Mouse (Mus musculus): ENCODE data around the gene Rtkn2. TPM values are rescaled to one million over a fixed set of nuclear protein-coding genes. Genes with fewer than 3 reads are reported as not detected.
"Not testable (repeated sequence)": the region's sequence is repeated elsewhere in the genome, so short reads cannot be mapped to it uniquely, and the experiment has no call there.

Rtkn2 gene
- total RNA-seq, 2 experiments from 2014 or later: 4.5 to 4.6 TPM

DNA sequence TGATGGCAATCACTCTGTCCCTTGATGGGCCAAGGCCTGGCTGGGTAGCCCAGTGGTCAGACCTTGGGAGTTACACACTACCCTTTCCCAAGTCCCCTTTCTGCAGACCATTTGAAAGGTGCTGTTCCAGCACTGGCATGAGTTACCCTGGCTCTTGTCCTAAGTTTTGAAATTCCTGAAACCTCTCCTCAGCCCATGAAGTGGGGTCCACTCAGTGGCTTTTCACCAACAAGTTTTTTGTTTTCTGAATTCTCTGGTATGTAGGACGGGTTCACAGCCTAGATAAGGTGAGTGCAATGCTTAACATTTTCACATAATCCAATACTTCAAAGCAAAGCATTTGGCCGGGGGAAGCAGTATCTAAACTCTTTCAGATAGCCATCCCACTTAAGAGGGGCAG is 115.8 kb downstream of the Rtkn2 start:
- intact Hi-C loops (cut with DNase I): no loop called here
- no peak for DNase-seq (ENCODE audit: low spot score in 2 of 2)

DNA sequence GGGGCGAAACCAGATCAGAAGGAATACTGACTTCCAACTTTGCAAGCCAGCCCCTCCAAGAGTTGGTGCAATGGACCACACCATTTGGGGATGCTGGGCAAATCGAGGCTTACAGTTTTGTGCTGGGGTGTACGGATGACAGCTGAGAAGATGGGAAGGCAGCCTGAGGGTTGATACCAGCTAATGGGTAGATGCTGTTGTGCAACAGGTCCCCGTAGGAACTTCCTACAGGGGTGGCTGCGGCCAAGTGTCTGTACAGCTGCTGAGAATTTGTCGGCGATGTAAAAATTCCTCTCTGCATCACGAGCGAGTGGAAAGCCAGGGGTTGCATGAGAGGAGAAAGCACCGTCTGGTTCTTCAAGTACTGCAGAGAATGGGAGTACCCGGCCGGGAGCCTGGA is 117.0 kb downstream of the Rtkn2 start:
- no peak for DNase-seq (ENCODE audit: low spot score in 2 of 2)
- intact Hi-C loops (cut with DNase I): no loop called here

- no peak for DNase-seq (ENCODE audit: low spot score in 2 of 2)
- intact Hi-C loops (cut with DNase I): no loop called here
These were observed 118.7 kb downstream of the Rtkn2 start for GRCm38 (mm10) chr10:68097821-68098675.

- intact Hi-C loops (cut with DNase I); DNase-seq (ENCODE audit: low spot score in 2 of 2): not testable (repeated sequence)
These were observed 120.4 kb downstream of the Rtkn2 start for GRCm38 (mm10) chr10:68099801-68100200.

GRCm38 (mm10) chr10:68100506-68100905 is 121.1 kb downstream of the Rtkn2 start:
- no peak for DNase-seq (ENCODE audit: low spot score in 2 of 2)
- intact Hi-C loops (cut with DNase I): no loop called here

DNA sequence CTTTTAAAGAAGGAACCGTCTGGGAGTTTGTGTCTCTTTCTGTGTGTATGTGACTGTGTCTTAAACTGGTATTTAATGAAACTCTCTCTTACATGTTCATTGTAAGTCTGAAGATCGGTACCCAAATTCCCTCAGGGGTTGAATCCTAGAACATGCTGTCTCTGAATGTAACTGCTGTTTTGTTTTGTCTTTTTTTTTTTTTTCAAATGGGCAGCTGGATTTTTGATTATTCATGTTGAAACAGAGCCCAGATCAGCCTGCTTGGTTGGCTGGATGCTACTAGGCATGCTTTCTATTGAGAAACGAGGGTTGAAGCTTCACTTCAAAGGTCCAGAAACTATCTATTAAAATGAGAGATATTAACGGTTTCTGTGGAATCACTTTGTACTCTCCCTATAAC is 121.9 kb downstream of the Rtkn2 start:
- no peak for DNase-seq (ENCODE audit: low spot score in 2 of 2)
- intact Hi-C loops (cut with DNase I): no loop called here

DNA sequence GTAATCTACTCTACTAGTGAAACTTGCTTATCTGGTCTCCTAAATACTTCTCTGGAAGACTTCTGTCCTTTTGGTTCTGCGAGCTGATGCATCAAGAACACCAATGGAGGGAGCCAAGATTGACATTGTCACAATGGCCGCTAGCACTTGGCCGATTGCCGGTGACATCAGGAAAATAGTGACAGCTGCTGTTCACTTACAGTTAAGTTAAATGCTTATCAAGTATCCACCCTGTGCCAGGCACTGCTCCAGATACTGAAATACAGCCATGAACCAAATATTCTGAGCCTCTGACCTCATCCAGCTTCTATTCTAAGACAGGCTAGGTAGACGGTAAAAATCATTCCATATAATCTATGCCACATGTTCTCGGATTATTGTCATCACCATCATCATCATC is 123.2 kb downstream of the Rtkn2 start:
- DNase-seq (ENCODE audit: low spot score in 2 of 2): no peak
- intact Hi-C loops (cut with DNase I): no loop called here

GRCm38 (mm10) chr10:68103078-68103855 is 123.9 kb downstream of the Rtkn2 start:
- DNase-seq (ENCODE audit: low spot score in 2 of 2): no peak
- intact Hi-C loops (cut with DNase I): no loop called here

- intact Hi-C loops (cut with DNase I): no loop called here
- peak in 1 of 2 experiments; percentile 18 for DNase-seq (ENCODE audit: low spot score in 2 of 2)
These were observed 124.6 kb downstream of the Rtkn2 start for GRCm38 (mm10) chr10:68103988-68104387.

- intact Hi-C loops (cut with DNase I): no loop called here
These were observed 125.1 kb downstream of the Rtkn2 start for GRCm38 (mm10) chr10:68104481-68104880.

GRCm38 (mm10) chr10:68104881-68105781 is 125.8 kb downstream of the Rtkn2 start:
- no peak for DNase-seq (ENCODE audit: low spot score in 2 of 2)
- intact Hi-C loops (cut with DNase I): no loop called here

More at GRCm38 (mm10) chr10:68104481-68104880, 125.1 kb downstream of the Rtkn2 start:
- peak in 1 of 2 experiments; percentile 22 for DNase-seq (ENCODE audit: low spot score in 2 of 2)

GRCm38 (mm10) chr10:68106351-68106950 is 127.1 kb downstream of the Rtkn2 start:
- intact Hi-C loops (cut with DNase I): no loop called here
- no peak for DNase-seq (ENCODE audit: low spot score in 2 of 2)

- intact Hi-C loops (cut with DNase I): no loop called here
- no peak for DNase-seq (ENCODE audit: low spot score in 2 of 2)
These were observed 128.3 kb downstream of the Rtkn2 start for GRCm38 (mm10) chr10:68107716-68108115.

Other genes with a start within 250 kb of the Rtkn2 start
- 100 to 1,000 TPM; 299 to 313 TPM for gene Zfp365, start 66.9 kb upstream of the Rtkn2 start, total RNA-seq (2021)